ENCODE assay signal across 8 mouse cellular contexts in the genomic region with DNA sequence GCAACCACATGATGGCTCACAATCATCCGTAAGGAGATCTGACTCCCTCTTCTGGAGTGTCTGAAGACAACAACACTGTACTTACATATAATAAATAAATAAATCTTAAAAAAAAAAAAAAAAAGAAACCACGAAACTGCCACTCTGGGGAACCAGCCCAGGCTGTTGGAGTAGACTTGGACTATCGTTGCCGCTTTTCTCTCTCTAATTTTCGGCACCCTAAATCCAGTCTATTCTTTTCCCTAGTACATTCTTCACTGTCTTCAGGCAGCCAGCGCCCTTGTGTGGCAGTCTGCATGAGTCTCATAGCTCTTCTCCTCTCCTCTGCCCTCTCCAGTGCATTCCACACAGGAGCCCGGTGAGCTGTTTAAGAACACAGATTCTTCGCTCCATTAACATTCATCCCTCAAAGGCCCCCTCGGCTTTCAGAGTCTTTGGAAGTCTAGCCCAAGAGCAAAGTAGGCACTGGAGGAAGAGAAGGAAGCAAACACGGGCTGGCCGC. TPM values are rescaled to one million over a fixed set of nuclear protein-coding genes. Genes with fewer than 3 reads are reported as not detected.
A peak's percentile ranks its signal among the peaks of the same experiment; 100 is the strongest.
DNase-seq lines count a peak whose midpoint lies in the region; ATAC-seq and TF ChIP-seq lines count a peak whose summit lies in the region.

No protein-coding gene starts in this region.

- no peak for DNase-seq in heart, adult 8-10 months (ENCODE audit: low spot score)
- no peak for DNase-seq in liver, postnatal 0 days
- no peak for DNase-seq in urinary bladder, adult 2 months (ENCODE audit: low spot score)
- no peak for DNase-seq in adrenal gland, postnatal 14 days
- no peak for DNase-seq in adrenal gland, adult (ENCODE audit: inconsistent age in 2 of 2, low spot score in 1 of 2)

- H3K4me2 ChIP-seq in heart, embryonic 11.5 days = peak overlapping the region; percentile 67
- H3K4me2 ChIP-seq in forebrain, embryonic 16.5 days (ENCODE audit: low read length) = peak overlapping the region; percentile 68
- peak overlapping the region; percentile 92 for H3K4me2 ChIP-seq in liver, postnatal 0 days (ENCODE audit: low read depth, low read length)

- TF ChIP-seq CTCF in ES-Bruce4 (IDR thresholded peaks at IDR 0.05; ENCODE audit: low read depth, low read length) = no peak
- TF ChIP-seq CTCF in liver, postnatal 0 days (IDR thresholded peaks at IDR 0.05; ENCODE audit: low read depth) = no peak

- H3K27me3 ChIP-seq in heart, embryonic 11.5 days (ENCODE audit: control insufficient read depth, insufficient read depth, low read length) = no peaks in the 10 kb centered on the region
- no peaks in the 10 kb centered on the region for H3K27me3 ChIP-seq in ES-Bruce4 (ENCODE audit: control insufficient read depth, insufficient read depth, low read length, poor library complexity, severe bottlenecking)
- no peaks in the 10 kb centered on the region for H3K27me3 ChIP-seq in forebrain, embryonic 16.5 days (replicated peaks; ENCODE audit: control insufficient read depth, insufficient read depth, low read length)
- H3K27me3 ChIP-seq in liver, postnatal 0 days (ENCODE audit: insufficient read depth, low read length) = no peaks in the 10 kb centered on the region

- no peak for TF ChIP-seq EP300 in ES-Bruce4 (IDR thresholded peaks at IDR 0.05; ENCODE audit: insufficient read depth, low read depth, low read length)
- no peak for TF ChIP-seq EP300 in liver, postnatal 0 days (IDR thresholded peaks at IDR 0.05; ENCODE audit: low read depth)

- peak overlapping the region; percentile 96 for H3K27ac ChIP-seq in heart, embryonic 11.5 days (ENCODE audit: low read depth, low read length)
- H3K27ac ChIP-seq in ES-Bruce4 (ENCODE audit: insufficient read depth, low read length) = peak overlapping the region; percentile 87
- peak overlapping the region; percentile 96 for H3K27ac ChIP-seq in forebrain, embryonic 16.5 days (ENCODE audit: low read length)
- H3K27ac ChIP-seq in liver, postnatal 0 days (ENCODE audit: low read depth) = peak overlapping the region; percentile 88

- ATAC-seq in heart, embryonic 11.5 days (replicated peaks; ENCODE audit: insufficient number of reproducible peaks, low FRiP score, low TSS enrichment) = peak; percentile 58
- ATAC-seq in forebrain, embryonic 16.5 days = peak; percentile 64
- peak; percentile 20 for ATAC-seq in liver, postnatal 0 days

- H3K9ac ChIP-seq in heart, embryonic 11.5 days (ENCODE audit: low read depth, low read length) = peak overlapping the region; percentile 90
- H3K9ac ChIP-seq in ES-Bruce4 (ENCODE audit: low read depth, poor library complexity, severe bottlenecking) = peak overlapping the region; percentile 81
- H3K9ac ChIP-seq in forebrain, embryonic 16.5 days (replicated peaks; ENCODE audit: low read depth, low read length) = peak overlapping the region; percentile 57
- H3K9ac ChIP-seq in liver, postnatal 0 days (replicated peaks) = peak overlapping the region; percentile 61

- WGBS in heart, embryonic 11.5 days (ENCODE audit: insufficient replicate concordance) = 18% methylated on average over 11 of the region's 11 CpGs
- 16% methylated on average over 11 of the region's 11 CpGs for WGBS in forebrain, embryonic 16.5 days
- 17% methylated on average over 11 of the region's 11 CpGs for WGBS in liver, postnatal 0 days (ENCODE audit: insufficient replicate concordance)

- TF ChIP-seq POLR2A in ES-Bruce4 (IDR thresholded peaks at IDR 0.05; ENCODE audit: insufficient read depth, low read length) = no peak

- peak overlapping the region; percentile 74 for H3K4me3 ChIP-seq in heart, embryonic 11.5 days (ENCODE audit: low read depth, low read length)
- H3K4me3 ChIP-seq in ES-Bruce4 (ENCODE audit: low read depth, low read length) = peak overlapping the region; percentile 95
- H3K4me3 ChIP-seq in forebrain, embryonic 16.5 days (replicated peaks; ENCODE audit: low read length) = peak overlapping the region; percentile 67
- peak overlapping the region; percentile 91 for H3K4me3 ChIP-seq in liver, postnatal 0 days (ENCODE audit: low read depth, low read length)

- peaks cover 10% of the 10 kb centered on the region for H3K4me1 ChIP-seq in heart, embryonic 11.5 days (ENCODE audit: control insufficient read depth, insufficient read depth, low read length)
- H3K4me1 ChIP-seq in ES-Bruce4 (ENCODE audit: control insufficient read depth, insufficient read depth, low read length) = no peaks in the 10 kb centered on the region
- H3K4me1 ChIP-seq in forebrain, embryonic 16.5 days (replicated peaks; ENCODE audit: control insufficient read depth, insufficient read depth, low read length) = peaks cover 10% of the 10 kb centered on the region
- peaks cover 8% of the 10 kb centered on the region; the same call in 1 of the 2 replicates for H3K4me1 ChIP-seq in liver, postnatal 0 days (ENCODE audit: insufficient read depth)

- H3K9me3 ChIP-seq in heart, embryonic 11.5 days (replicated peaks; ENCODE audit: control insufficient read depth, low read length) = no peaks in the 10 kb centered on the region
- H3K9me3 ChIP-seq in ES-Bruce4 (replicated peaks; ENCODE audit: control insufficient read depth, insufficient read depth, low read length, poor library complexity, severe bottlenecking) = no peaks in the 10 kb centered on the region
- H3K9me3 ChIP-seq in forebrain, embryonic 16.5 days (ENCODE audit: control insufficient read depth, low read length) = no peaks in the 10 kb centered on the region
- no peaks in the 10 kb centered on the region for H3K9me3 ChIP-seq in liver, postnatal 0 days (ENCODE audit: low read length)

- peaks cover 18% of the 10 kb centered on the region for H3K36me3 ChIP-seq in heart, embryonic 11.5 days (ENCODE audit: control insufficient read depth, insufficient read depth, low read length)
- peaks cover 36% of the 10 kb centered on the region for H3K36me3 ChIP-seq in ES-Bruce4 (ENCODE audit: control insufficient read depth, insufficient read depth, low read length, poor library complexity, severe bottlenecking)
- H3K36me3 ChIP-seq in forebrain, embryonic 16.5 days (ENCODE audit: control insufficient read depth, insufficient read depth) = peaks cover 10% of the 10 kb centered on the region; the same call in 1 of the 2 replicates
- peaks cover 29% of the 10 kb centered on the region for H3K36me3 ChIP-seq in liver, postnatal 0 days (replicated peaks; ENCODE audit: insufficient read depth, low read length)

RNA-seq across cellular contexts. Expression of a gene that starts 0.5 kb away (rescaled TPM):
- 695 and 851 TPM in 2 replicates for polyA plus RNA-seq in heart, embryonic 11.5 days (2014; fragmentation: Nextera tagmentation; extraction: Ambion mirVana)
- 100 to 1,000 TPM; 256 to 304 (median 274) TPM for total RNA-seq in heart, adult 8-10 months (2022)
- polyA plus RNA-seq in ES-Bruce4 (2011; ENCODE audit: insufficient read depth, insufficient read length, low read depth, missing spikeins) = 237 and 294 TPM in 2 replicates
- polyA plus RNA-seq in forebrain, embryonic 16.5 days (2015; fragmentation: Nextera tagmentation; extraction: Ambion mirVana) = 564 and 591 TPM in 2 replicates
- polyA plus RNA-seq in liver, postnatal 0 days (2015; fragmentation: Nextera tagmentation; extraction: Ambion mirVana) = 483 and 486 TPM in 2 replicates
- 1,045 and 1,109 TPM in 2 replicates for polyA plus RNA-seq in urinary bladder, adult 2 months (2012; rRNA removed)
- total RNA-seq in adrenal gland, postnatal 14 days (2021) = 490 and 599 TPM in 2 replicates

RNA-seq across cellular contexts. Expression of a gene that starts 9.3 kb away (rescaled TPM):
- 23.2 and 27.7 TPM in 2 replicates for polyA plus RNA-seq in heart, embryonic 11.5 days (2014; fragmentation: Nextera tagmentation; extraction: Ambion mirVana)
- total RNA-seq in heart, adult 8-10 months (2022) = 10 to 100 TPM; 23.1 to 28.9 (median 25.7) TPM
- polyA plus RNA-seq in ES-Bruce4 (2011; ENCODE audit: insufficient read depth, insufficient read length, low read depth, missing spikeins) = 33.9 and 36.0 TPM in 2 replicates
- 31.5 and 31.7 TPM in 2 replicates for polyA plus RNA-seq in forebrain, embryonic 16.5 days (2015; fragmentation: Nextera tagmentation; extraction: Ambion mirVana)
- 30.4 and 38.7 TPM in 2 replicates for polyA plus RNA-seq in liver, postnatal 0 days (2015; fragmentation: Nextera tagmentation; extraction: Ambion mirVana)
- 7.8 and 10.2 TPM in 2 replicates for polyA plus RNA-seq in urinary bladder, adult 2 months (2012; rRNA removed)
- 14.2 and 20.2 TPM in 2 replicates for total RNA-seq in adrenal gland, postnatal 14 days (2021)

RNA-seq across cellular contexts. Expression of a gene that starts 18.5 kb away (rescaled TPM):
- polyA plus RNA-seq in heart, embryonic 11.5 days (2014; fragmentation: Nextera tagmentation; extraction: Ambion mirVana) = 4.7 and 5.0 TPM in 2 replicates
- 10 to 100 TPM in 2 of 4 experiments, 1 to 10 TPM in 2; 6.0 to 11.8 (median 9.6) TPM for total RNA-seq in heart, adult 8-10 months (2022)
- 6.7 and 7.5 TPM in 2 replicates for polyA plus RNA-seq in ES-Bruce4 (2011; ENCODE audit: insufficient read depth, insufficient read length, low read depth, missing spikeins)
- polyA plus RNA-seq in forebrain, embryonic 16.5 days (2015; fragmentation: Nextera tagmentation; extraction: Ambion mirVana) = 6.2 and 7.7 TPM in 2 replicates
- 41.4 and 47.9 TPM in 2 replicates for polyA plus RNA-seq in liver, postnatal 0 days (2015; fragmentation: Nextera tagmentation; extraction: Ambion mirVana)
- 69.6 and 84.4 TPM in 2 replicates for polyA plus RNA-seq in urinary bladder, adult 2 months (2012; rRNA removed)
- total RNA-seq in adrenal gland, postnatal 14 days (2021) = 23.6 and 33.1 TPM in 2 replicates

RNA-seq across cellular contexts. Expression of a gene that starts 18.7 kb away (rescaled TPM):
- 41.2 and 41.9 TPM in 2 replicates for polyA plus RNA-seq in heart, embryonic 11.5 days (2014; fragmentation: Nextera tagmentation; extraction: Ambion mirVana)
- 10 to 100 TPM; 17.5 to 20.6 (median 19.5) TPM for total RNA-seq in heart, adult 8-10 months (2022)
- polyA plus RNA-seq in ES-Bruce4 (2011; ENCODE audit: insufficient read depth, insufficient read length, low read depth, missing spikeins) = 35.1 and 35.5 TPM in 2 replicates
- 72.3 and 81.9 TPM in 2 replicates for polyA plus RNA-seq in forebrain, embryonic 16.5 days (2015; fragmentation: Nextera tagmentation; extraction: Ambion mirVana)
- polyA plus RNA-seq in liver, postnatal 0 days (2015; fragmentation: Nextera tagmentation; extraction: Ambion mirVana) = 15.8 and 16.2 TPM in 2 replicates
- 44.9 and 46.9 TPM in 2 replicates for polyA plus RNA-seq in urinary bladder, adult 2 months (2012; rRNA removed)
- total RNA-seq in adrenal gland, postnatal 14 days (2021) = 17.1 and 18.4 TPM in 2 replicates

RNA-seq across cellular contexts. Expression of a gene that starts 24.3 kb away (rescaled TPM):
- 77.0 and 80.4 TPM in 2 replicates for polyA plus RNA-seq in heart, embryonic 11.5 days (2014; fragmentation: Nextera tagmentation; extraction: Ambion mirVana)
- 10 to 100 TPM; 72.2 to 76.0 (median 74.5) TPM for total RNA-seq in heart, adult 8-10 months (2022)
- polyA plus RNA-seq in ES-Bruce4 (2011; ENCODE audit: insufficient read depth, insufficient read length, low read depth, missing spikeins) = 99.2 and 115 TPM in 2 replicates
- 221 and 249 TPM in 2 replicates for polyA plus RNA-seq in forebrain, embryonic 16.5 days (2015; fragmentation: Nextera tagmentation; extraction: Ambion mirVana)
- 4.9 and 6.1 TPM in 2 replicates for polyA plus RNA-seq in liver, postnatal 0 days (2015; fragmentation: Nextera tagmentation; extraction: Ambion mirVana)
- 42.5 and 47.9 TPM in 2 replicates for polyA plus RNA-seq in urinary bladder, adult 2 months (2012; rRNA removed)
- 24.3 and 32.2 TPM in 2 replicates for total RNA-seq in adrenal gland, postnatal 14 days (2021)
